Mouse (Mus musculus) frontal cortex, adult (tissue): ENCODE data around the gene Plppr5.
A peak's percentile ranks its signal among the peaks of the same experiment; 100 is the strongest.

Experiments used
- ATAC-seq: cut with Nextera tagmentation; 2 replicates; pipeline ENCODE4 v1.9.2; 2017; ENCODE audit warnings: mild to moderate bottlenecking, moderate library complexity, mixed read lengths; ENCODE audit not compliant: low TSS enrichment

Gene Plppr5

GRCm38 (mm10) chr3:117574529-117575252 is at the start of gene Plppr5:
TSS of gene Plppr5 (plus strand) at chr3:117574836.
- ATAC-seq: peak; percentile 59

- no peak for ATAC-seq
Observed at GRCm38 (mm10) chr3:117549899-117550298, 24.7 kb upstream of the Plppr5 start.

- ATAC-seq: no peak
Observed at GRCm38 (mm10) chr3:117550526-117550925, 24.1 kb upstream of the Plppr5 start.

GRCm38 (mm10) chr3:117556972-117557371 is 17.7 kb upstream of the Plppr5 start:
- no peak for ATAC-seq

- peak; percentile 49 for ATAC-seq
Observed at GRCm38 (mm10) chr3:117575253-117575927, 754 bp downstream of the Plppr5 start.

- ATAC-seq: peak; percentile 53
Observed at GRCm38 (mm10) chr3:117575928-117576254, 1.3 kb downstream of the Plppr5 start.

- no peak for ATAC-seq
Observed at GRCm38 (mm10) chr3:117577349-117577748, 2.7 kb downstream of the Plppr5 start.

GRCm38 (mm10) chr3:117582628-117583027 is 8.0 kb downstream of the Plppr5 start:
- peak; percentile 54 for ATAC-seq

- ATAC-seq: peak; percentile 95
Observed at GRCm38 (mm10) chr3:117602404-117602803, 27.8 kb downstream of the Plppr5 start.

- ATAC-seq: no peak
Observed at GRCm38 (mm10) chr3:117603458-117603857, 28.8 kb downstream of the Plppr5 start.

- no peak for ATAC-seq
Observed at GRCm38 (mm10) chr3:117606383-117606782, 31.7 kb downstream of the Plppr5 start.

GRCm38 (mm10) chr3:117611453-117611852 is 36.8 kb downstream of the Plppr5 start:
- 0 out of 2 replicates have a peak, but pooled peaks have one; percentile 25 for ATAC-seq

GRCm38 (mm10) chr3:117614856-117615255 is 40.2 kb downstream of the Plppr5 start:
- no peak for ATAC-seq

- ATAC-seq: peak; percentile 64
Observed at GRCm38 (mm10) chr3:117625257-117626001, 50.8 kb downstream of the Plppr5 start.

- peak; percentile 90 for ATAC-seq
Observed at GRCm38 (mm10) chr3:117628799-117629198, 54.2 kb downstream of the Plppr5 start.

- no peak for ATAC-seq
Observed at GRCm38 (mm10) chr3:117630332-117630731, 55.7 kb downstream of the Plppr5 start.

- peak; percentile 50; the same call in 1 of the 2 replicates for ATAC-seq
Observed at GRCm38 (mm10) chr3:117648612-117649011, 74.0 kb downstream of the Plppr5 start.

GRCm38 (mm10) chr3:117664316-117664715 is 89.7 kb downstream of the Plppr5 start:
- ATAC-seq: peak; percentile 81

GRCm38 (mm10) chr3:117679189-117679588 is 104.6 kb downstream of the Plppr5 start:
- ATAC-seq: peak; percentile 64

GRCm38 (mm10) chr3:117684640-117685039 is 110.0 kb downstream of the Plppr5 start:
- ATAC-seq: no peak

- ATAC-seq: peak; percentile 69
Observed at GRCm38 (mm10) chr3:117686036-117686435, 111.4 kb downstream of the Plppr5 start.

GRCm38 (mm10) chr3:117686648-117687047 is 112.0 kb downstream of the Plppr5 start:
- peak; percentile 79 for ATAC-seq
